Mouse (Mus musculus) heart, adult 2 months (tissue): ENCODE measurements around the gene Exosc1.

Experiments used
- CTCF ChIP-seq: fragments of 200-600 bp; IDR thresholded peaks from 2 replicates; pipeline ENCODE4 v1.8.1; 2022; ENCODE audit warnings: antibody characterized with exemption, mild to moderate bottlenecking, moderate library complexity
- EP300 ChIP-seq: fragments of 200-500 bp; IDR thresholded peaks from 2 replicates; pipeline ENCODE4 v1.6.1; 2011; ENCODE audit warnings: low read depth, low read length, control low read depth; ENCODE audit not compliant: insufficient read depth
- POLR2A ChIP-seq: fragments of 200-500 bp; IDR thresholded peaks from 2 replicates; pipeline ENCODE4 v1.6.1; 2011; ENCODE audit warnings: mild to moderate bottlenecking, low read depth, low read length, control low read depth; ENCODE audit not compliant: insufficient read depth

GRCm38 (mm10) chr19:41898860-41899259, 34.4 kb downstream of the Exosc1 start:
- no peak for TF ChIP-seq POLR2A
- TF ChIP-seq CTCF = peak; percentile 76
- no peak for TF ChIP-seq EP300
